Mouse (Mus musculus) MEL (cell line): ENCODE measurements at regions not wholly inside any gene's neighbourhood (a gene's known extent, or its start where the extent isn't known, plus 50 kb on each side); places are given as distances from the start of the nearest gene placed in this dataset.

Source experiments
- DNase-seq: peaks from one replicate; pipeline ENCODE4 v3.0.0; 2011; ENCODE audit warnings: low read depth, low spot score
- H3K27ac ChIP-seq: 2 replicates; pipeline ENCODE4 v1.5.1; 2012; ENCODE audit warnings: low read depth, mild to moderate bottlenecking, control low read depth, low read length, moderate library complexity; ENCODE audit not compliant: control insufficient read depth
- H3K27me3 ChIP-seq, 2 experiments: fragments of 150-350 bp in 1 of 2; sonication (generic) in 1 of 2; 2 replicates each; pipeline ENCODE4 v1.6.1; 2012; ENCODE audit warnings: low read length in 2 of 2, mild to moderate bottlenecking in 2 of 2, improper control_type of control experiment in 1 of 2, moderate library complexity in 1 of 2; ENCODE audit not compliant: insufficient read depth in 2 of 2, control insufficient read depth in 1 of 2
- H3K36me3 ChIP-seq, 2 experiments: 2 replicates each; pipeline ENCODE4 v1.6.1; 2012 to 2014; ENCODE audit warnings: low read length in 2 of 2, improper control_type of control experiment in 1 of 2, inconsistent platforms in 1 of 2, mild to moderate bottlenecking in 1 of 2; ENCODE audit not compliant: insufficient read depth in 2 of 2, control insufficient read depth in 1 of 2
- H3K4me1 ChIP-seq, 2 experiments: fragments of 150-350 bp in 1 of 2; sonication (generic) in 1 of 2; 2 replicates each; pipeline ENCODE4 v1.6.1; 2012; ENCODE audit warnings: low read length in 2 of 2, improper control_type of control experiment in 1 of 2, mild to moderate bottlenecking in 1 of 2; ENCODE audit not compliant: insufficient read depth in 2 of 2, control insufficient read depth in 1 of 2
- H3K4me3 ChIP-seq, 2 experiments: fragments of 150-350 bp in 1 of 2; sonication (generic) in 1 of 2; 2 replicates each; pipeline ENCODE4 v1.5.1; 2012; ENCODE audit warnings: low read depth in 2 of 2, low read length in 2 of 2, mild to moderate bottlenecking in 2 of 2, moderate library complexity in 2 of 2, control low read depth in 1 of 2, improper control_type of control experiment in 1 of 2; ENCODE audit not compliant: control insufficient read depth in 1 of 2, insufficient read depth in 1 of 2
- H3K79me2 ChIP-seq: 2 replicates; pipeline ENCODE4 v1.6.1; 2012; ENCODE audit warnings: mild to moderate bottlenecking, low read length, moderate library complexity; ENCODE audit not compliant: control insufficient read depth, poor library complexity, insufficient read depth
- H3K9ac ChIP-seq: 2 replicates; pipeline ENCODE4 v1.6.1; 2012; ENCODE audit warnings: low read depth, mild to moderate bottlenecking, control low read depth, low read length, moderate library complexity; ENCODE audit not compliant: control insufficient read depth, poor library complexity, severe bottlenecking
- H3K9me3 ChIP-seq: fragments of 150-350 bp; sonication (generic); replicated peaks from 2 replicates; pipeline ENCODE4 v1.6.1; 2012; ENCODE audit warnings: mild to moderate bottlenecking, low read length, improper control_type of control experiment, moderate library complexity; ENCODE audit not compliant: insufficient read depth
- BHLHE40 ChIP-seq: IDR thresholded peaks from 2 replicates; pipeline ENCODE4 v1.6.1; 2012; ENCODE audit warnings: low read depth, mild to moderate bottlenecking, inconsistent platforms, low read length, improper control_type of control experiment, borderline replicate concordance
- CHD1 ChIP-seq: IDR thresholded peaks from 2 replicates; pipeline ENCODE4 v1.6.1; 2012; ENCODE audit warnings: low read depth, mild to moderate bottlenecking, inconsistent platforms, low read length, improper control_type of control experiment
- ELF1 ChIP-seq: IDR thresholded peaks from 2 replicates; pipeline ENCODE4 v1.6.1; 2014; ENCODE audit warnings: low read depth, mild to moderate bottlenecking, inconsistent platforms, low read length, improper control_type of control experiment, moderate library complexity
- ETS1 ChIP-seq: IDR thresholded peaks from 2 replicates; pipeline ENCODE4 v1.6.1; 2012; ENCODE audit warnings: low read depth, mild to moderate bottlenecking, inconsistent platforms, low read length, improper control_type of control experiment, moderate library complexity
- GABPA ChIP-seq: IDR thresholded peaks from 2 replicates; pipeline ENCODE4 v1.6.1; 2012; ENCODE audit warnings: low read depth, mild to moderate bottlenecking, inconsistent platforms, low read length, improper control_type of control experiment, moderate library complexity
- GATA1 ChIP-seq: IDR thresholded peaks from 2 replicates; pipeline ENCODE4 v1.6.1; 2011; ENCODE audit warnings: low read depth, low read length, improper control_type of control experiment
- HCFC1 ChIP-seq: IDR thresholded peaks from 2 replicates; pipeline ENCODE4 v1.6.1; 2012; ENCODE audit warnings: low read depth, mild to moderate bottlenecking, inconsistent platforms, low read length, improper control_type of control experiment, moderate library complexity
- KAT2A ChIP-seq: conservative IDR thresholded peaks from 2 replicates; pipeline ENCODE4 v1.6.1; 2012; ENCODE audit warnings: low read depth, low read length, improper control_type of control experiment, inconsistent platforms
- MAZ ChIP-seq: IDR thresholded peaks from 2 replicates; pipeline ENCODE4 v1.6.1; 2012; ENCODE audit warnings: low read depth, mild to moderate bottlenecking, inconsistent platforms, low read length, improper control_type of control experiment
- MEF2A ChIP-seq: IDR thresholded peaks from 2 replicates; pipeline ENCODE4 v1.6.1; 2014; ENCODE audit warnings: low read depth, mild to moderate bottlenecking, inconsistent platforms, low read length, improper control_type of control experiment; ENCODE audit not compliant: poor library complexity, insufficient replicate concordance, severe bottlenecking; ENCODE audit errors: extremely low read depth
- MXI1 ChIP-seq: IDR thresholded peaks from 2 replicates; pipeline ENCODE4 v1.6.1; 2011; ENCODE audit warnings: mild to moderate bottlenecking, low read depth, low read length, improper control_type of control experiment
- MYB ChIP-seq: IDR thresholded peaks from 2 replicates; pipeline ENCODE4 v1.6.1; 2011; ENCODE audit warnings: mild to moderate bottlenecking, low read depth, low read length, improper control_type of control experiment
- NELFE ChIP-seq: IDR thresholded peaks from 2 replicates; pipeline ENCODE4 v1.6.1; 2011; ENCODE audit warnings: low read depth, low read length, improper control_type of control experiment
- NRF1 ChIP-seq: IDR thresholded peaks from 2 replicates; pipeline ENCODE4 v1.6.1; 2014; ENCODE audit warnings: low read depth, mild to moderate bottlenecking, inconsistent platforms, low read length, improper control_type of control experiment, moderate library complexity; ENCODE audit not compliant: poor library complexity, insufficient read depth, severe bottlenecking
- POLR2AphosphoS2 ChIP-seq: IDR thresholded peaks from 2 replicates; pipeline ENCODE4 v1.6.1; 2011; ENCODE audit warnings: low read length, improper control_type of control experiment
- POLR2AphosphoS5 ChIP-seq: IDR thresholded peaks from 2 replicates; pipeline ENCODE4 v1.6.1; 2012; ENCODE audit warnings: low read depth, borderline replicate concordance, mild to moderate bottlenecking, inconsistent platforms, low read length, moderate library complexity, mixed read lengths
- RCOR1 ChIP-seq: IDR thresholded peaks from 2 replicates; pipeline ENCODE4 v1.6.1; 2012; ENCODE audit warnings: low read depth, mild to moderate bottlenecking, inconsistent platforms, low read length, improper control_type of control experiment
- SMC3 ChIP-seq: IDR thresholded peaks from 2 replicates; pipeline ENCODE4 v1.6.1; 2011; ENCODE audit warnings: low read depth, low read length, improper control_type of control experiment
- USF2 ChIP-seq, 2 experiments: IDR thresholded peaks; 2 replicates each; pipeline ENCODE4 v1.6.1; 2011 to 2012; ENCODE audit warnings: improper control_type of control experiment in 2 of 2, low read length in 2 of 2, borderline replicate concordance in 1 of 2, inconsistent platforms in 1 of 2, low read depth in 1 of 2, mild to moderate bottlenecking in 1 of 2; ENCODE audit not compliant: insufficient read depth in 1 of 2
- ZKSCAN1 ChIP-seq: IDR thresholded peaks from 2 replicates; pipeline ENCODE4 v1.6.1; 2012; ENCODE audit warnings: low read depth, mild to moderate bottlenecking, inconsistent platforms, low read length, improper control_type of control experiment, moderate library complexity
- ZMIZ1 ChIP-seq: IDR thresholded peaks from 2 replicates; pipeline ENCODE4 v1.6.1; 2012; ENCODE audit warnings: low read depth, mild to moderate bottlenecking, inconsistent platforms, low read length, improper control_type of control experiment, moderate library complexity
- ZNF384 ChIP-seq: IDR thresholded peaks from 2 replicates; pipeline ENCODE4 v1.6.1; 2012; ENCODE audit warnings: low read depth, mild to moderate bottlenecking, inconsistent platforms, low read length, improper control_type of control experiment

GRCm38 (mm10) chr13:60110079-60110846 is 66.9 kb downstream of the Gas1 start:
- TF ChIP-seq ZMIZ1 = no peak
- TF ChIP-seq NRF1 = no peak
- TF ChIP-seq GABPA = no peak
- no peak for TF ChIP-seq ELF1
- no peak for TF ChIP-seq HCFC1
- no peak for TF ChIP-seq ETS1
- TF ChIP-seq POLR2AphosphoS2 = no peak
- TF ChIP-seq MEF2A = no peak
- no peak for TF ChIP-seq GATA1
- no peak for TF ChIP-seq RCOR1
- TF ChIP-seq MAZ = no peak
- TF ChIP-seq SMC3 = no peak
- TF ChIP-seq MYB = no peak
- no peak for TF ChIP-seq ZNF384
- no peak for TF ChIP-seq KAT2A
- no peak for TF ChIP-seq CHD1
- TF ChIP-seq POLR2AphosphoS5 = no peak
- no peak for TF ChIP-seq USF2 (IDR thresholded peaks at IDR 0.05; ENCODE audit: borderline replicate concordance in 1 of 2, insufficient read depth in 1 of 2, low read depth in 1 of 2, low read length in 2 of 2)
- TF ChIP-seq NELFE = no peak
- no peak for TF ChIP-seq MXI1
- Histone ChIP-seq H3K27ac (no peak overlapping the region), H3K27me3 (no peaks in the 10 kb centered on the region), H3K36me3 (no peaks in the 10 kb centered on the region), H3K4me3 (no peak overlapping the region), H3K79me2 (no peaks in the 10 kb centered on the region), H3K4me1 (no peaks in the 10 kb centered on the region), H3K9me3 (no peaks in the 10 kb centered on the region), H3K9ac (no peak overlapping the region)
- no peak for DNase-seq

GRCm38 (mm10) chr13:60105286-60105685 is 71.9 kb downstream of the Gas1 start:
- Histone ChIP-seq H3K79me2 (no peaks in the 10 kb centered on the region), H3K27me3 (no peaks in the 10 kb centered on the region), H3K9me3 (no peaks in the 10 kb centered on the region), H3K4me1 (no peaks in the 10 kb centered on the region), H3K4me3 (no peak overlapping the region), H3K36me3 (no peaks in the 10 kb centered on the region), H3K9ac (no peak overlapping the region), H3K27ac (no peak overlapping the region)
- TF ChIP-seq ZKSCAN1 (no peak), USF2 (IDR thresholded peaks at IDR 0.05; ENCODE audit: borderline replicate concordance in 1 of 2, insufficient read depth in 1 of 2, low read depth in 1 of 2, low read length in 2 of 2) (no peak), CHD1 (no peak), BHLHE40 (no peak), ETS1 (no peak), ZMIZ1 (no peak)
- no peak for DNase-seq
